Mouse (Mus musculus): ENCODE measurements around the gene Ckm. TPM values are rescaled to one million over a fixed set of nuclear protein-coding genes. Genes with fewer than 3 reads are reported as not detected.

The Ckm gene
- total and polyA plus RNA-seq, 3 experiments, result 0.08 to 0.47 TPM; not detected in 1

GRCm38 (mm10) chr7:19361720-19362119, 42.9 kb upstream of the Ckm start:
- Histone ChIP-seq H3K9ac (ENCODE audit: insufficient read depth, low read depth) (no peak overlapping the region), H3K4me3 (replicated peaks in 1 of 3; ENCODE audit: low read depth in 2 of 3, low read length in 2 of 3, poor library complexity in 1 of 3) (no peak overlapping the region), H3K27me3 (replicated peaks) (peaks cover 41% of the 10 kb centered on the region), H3K9me3 (replicated peaks; ENCODE audit: low read length) (peaks cover 4% of the 10 kb centered on the region), H3K36me3 (replicated peaks in 1 of 2; ENCODE audit: control insufficient read depth in 1 of 2, insufficient read depth in 1 of 2, low read length in 1 of 2) (peaks cover 7 to 15% of the 10 kb centered on the region in 2 experiments), H3K79me2 (replicated peaks; ENCODE audit: control insufficient read depth, extremely low read depth, insufficient read depth, poor library complexity, severe bottlenecking) (peaks cover 8% of the 10 kb centered on the region), H3K27ac (ENCODE audit: insufficient read depth, low read depth) (no peak overlapping the region), H3K4me1 (ENCODE audit: control insufficient read depth in 1 of 2, insufficient read depth in 2 of 2) (peaks cover 11 to 32% of the 10 kb centered on the region in 2 experiments; a peak in 3 of 4 replicates), H3K4me2 (ENCODE audit: insufficient read depth, low read depth, poor library complexity, severe bottlenecking) (no peak overlapping the region)
- DNase-seq (ENCODE audit: extremely low read depth), result peak; percentile 57
- TF ChIP-seq CTCF (conservative IDR thresholded peaks at IDR 0.05 in 1 of 2, IDR thresholded peaks at IDR 0.05 in 1 of 2; ENCODE audit: low read depth in 2 of 2, low read length in 2 of 2) (peak; percentile 72), MAZ (IDR thresholded peaks at IDR 0.05; ENCODE audit: low read depth, low read length) (0 out of 2 replicates have a peak, but pooled peaks have one; percentile 19), IRF4 (IDR thresholded peaks at IDR 0.05; ENCODE audit: low read depth, low read length) (no peak)
- dilution Hi-C loops (cut with MboI; ENCODE audit: extremely low pct_ligation_motif_present, extremely low pct_unique_long_range_greater_than_20kb, low sequenced_read_pairs), result no loop called here
- in situ Hi-C loops (cut with MboI; ENCODE audit: low pct_ligation_motif_present, low pct_unique_long_range_greater_than_20kb, low sequenced_read_pairs), result no loop called here

- H3K4me1 ChIP-seq (ENCODE audit: control insufficient read depth in 1 of 2, insufficient read depth in 2 of 2), result peaks cover 11 to 27% of the 10 kb centered on the region in 2 experiments; a peak in 3 of 4 replicates
- DNase-seq (ENCODE audit: extremely low read depth), result no peak
- H3K79me2 ChIP-seq (replicated peaks; ENCODE audit: control insufficient read depth, extremely low read depth, insufficient read depth, poor library complexity, severe bottlenecking), result peaks cover 8% of the 10 kb centered on the region
- H3K27me3 ChIP-seq (replicated peaks), result peaks cover 44% of the 10 kb centered on the region
- no peak overlapping the region for H3K27ac ChIP-seq (ENCODE audit: insufficient read depth, low read depth)
- no peak overlapping the region for H3K9ac ChIP-seq (ENCODE audit: insufficient read depth, low read depth)
- H3K4me2 ChIP-seq (ENCODE audit: insufficient read depth, low read depth, poor library complexity, severe bottlenecking), result no peak overlapping the region
- no peak overlapping the region for H3K4me3 ChIP-seq (replicated peaks in 1 of 3; ENCODE audit: low read depth in 2 of 3, low read length in 2 of 3, poor library complexity in 1 of 3)
- TF ChIP-seq MAZ (IDR thresholded peaks at IDR 0.05; ENCODE audit: low read depth, low read length), result 0 out of 2 replicates have a peak, but pooled peaks have one; percentile 1
- no peak for TF ChIP-seq MXI1 (IDR thresholded peaks at IDR 0.05; ENCODE audit: low read depth, low read length)
- no peak for TF ChIP-seq UBTF (IDR thresholded peaks at IDR 0.05; ENCODE audit: low read depth, low read length)
- dilution Hi-C loops (cut with MboI; ENCODE audit: extremely low pct_ligation_motif_present, extremely low pct_unique_long_range_greater_than_20kb, low sequenced_read_pairs) (no loop called here), in situ Hi-C loops (cut with MboI; ENCODE audit: low pct_ligation_motif_present, low pct_unique_long_range_greater_than_20kb, low sequenced_read_pairs) (no loop called here)
- H3K9me3 ChIP-seq (replicated peaks; ENCODE audit: low read length), result peaks cover 4% of the 10 kb centered on the region
- H3K36me3 ChIP-seq (replicated peaks in 1 of 2; ENCODE audit: control insufficient read depth in 1 of 2, insufficient read depth in 1 of 2, low read length in 1 of 2), result peaks cover 3 to 10% of the 10 kb centered on the region in 2 experiments
These were observed 42.3 kb upstream of the Ckm start for GRCm38 (mm10) chr7:19362276-19362675.

GRCm38 (mm10) chr7:19363881-19364280, 40.7 kb upstream of the Ckm start:
- H3K4me3 ChIP-seq (replicated peaks in 1 of 3; ENCODE audit: low read depth in 2 of 3, low read length in 2 of 3, poor library complexity in 1 of 3), result no peak overlapping the region
- H3K27me3 ChIP-seq (replicated peaks), result peaks cover 47% of the 10 kb centered on the region

More at GRCm38 (mm10) chr7:19363881-19364280, 40.7 kb upstream of the Ckm start:
- H3K79me2 ChIP-seq (replicated peaks; ENCODE audit: control insufficient read depth, extremely low read depth, insufficient read depth, poor library complexity, severe bottlenecking), result peaks cover 2% of the 10 kb centered on the region; the same call in 1 of the 2 replicates
- H3K36me3 ChIP-seq (replicated peaks in 1 of 2; ENCODE audit: control insufficient read depth in 1 of 2, insufficient read depth in 1 of 2, low read length in 1 of 2), result no peaks in the 10 kb centered on the region
- H3K9me3 ChIP-seq (replicated peaks; ENCODE audit: low read length), result peaks cover 4% of the 10 kb centered on the region
- in situ Hi-C loops (cut with MboI; ENCODE audit: low pct_ligation_motif_present, low pct_unique_long_range_greater_than_20kb, low sequenced_read_pairs), result no loop called here
- 0 out of 2 replicates have a peak overlapping the region, but pooled peaks have one; percentile 19 for H3K4me2 ChIP-seq (ENCODE audit: insufficient read depth, low read depth, poor library complexity, severe bottlenecking)
- peaks cover 7 to 14% of the 10 kb centered on the region in 2 experiments; a peak in 3 of 4 replicates for H3K4me1 ChIP-seq (ENCODE audit: control insufficient read depth in 1 of 2, insufficient read depth in 2 of 2)
- TF ChIP-seq ELF1 (IDR thresholded peaks at IDR 0.05; ENCODE audit: low read depth, low read length), result no peak
- TF ChIP-seq BHLHE40 (IDR thresholded peaks at IDR 0.05; ENCODE audit: low read depth, low read length), result peak; percentile 20; the same call in 1 of the 2 replicates
- TF ChIP-seq RAD21 (IDR thresholded peaks at IDR 0.05; ENCODE audit: low read depth, low read length), result peak; percentile 77
- peak; percentile 51; the same call in 1 of the 2 replicates for TF ChIP-seq TCF12 (IDR thresholded peaks at IDR 0.05; ENCODE audit: low read depth, low read length)
- peak; percentile 73 for TF ChIP-seq SMC3 (IDR thresholded peaks at IDR 0.05; ENCODE audit: low read depth, low read length)
- TF ChIP-seq ZMIZ1 (IDR thresholded peaks at IDR 0.05; ENCODE audit: low read depth, low read length), result no peak
- TF ChIP-seq MXI1 (IDR thresholded peaks at IDR 0.05; ENCODE audit: low read depth, low read length), result no peak
- peak; percentile 45 to 90 for TF ChIP-seq CTCF (conservative IDR thresholded peaks at IDR 0.05 in 1 of 2, IDR thresholded peaks at IDR 0.05 in 1 of 2; ENCODE audit: low read depth in 2 of 2, low read length in 2 of 2)
- peak; percentile 58; the same call in 1 of the 2 replicates for TF ChIP-seq IRF4 (IDR thresholded peaks at IDR 0.05; ENCODE audit: low read depth, low read length)
- H3K27ac ChIP-seq (ENCODE audit: insufficient read depth, low read depth), result no peak overlapping the region
- H3K9ac ChIP-seq (ENCODE audit: insufficient read depth, low read depth), result no peak overlapping the region
- dilution Hi-C loops (cut with MboI; ENCODE audit: extremely low pct_ligation_motif_present, extremely low pct_unique_long_range_greater_than_20kb, low sequenced_read_pairs), result no loop called here
- DNase-seq (ENCODE audit: extremely low read depth), result peak; percentile 49
